12 mouse cellular contexts compared by ENCODE assay signal in the genomic region with DNA sequence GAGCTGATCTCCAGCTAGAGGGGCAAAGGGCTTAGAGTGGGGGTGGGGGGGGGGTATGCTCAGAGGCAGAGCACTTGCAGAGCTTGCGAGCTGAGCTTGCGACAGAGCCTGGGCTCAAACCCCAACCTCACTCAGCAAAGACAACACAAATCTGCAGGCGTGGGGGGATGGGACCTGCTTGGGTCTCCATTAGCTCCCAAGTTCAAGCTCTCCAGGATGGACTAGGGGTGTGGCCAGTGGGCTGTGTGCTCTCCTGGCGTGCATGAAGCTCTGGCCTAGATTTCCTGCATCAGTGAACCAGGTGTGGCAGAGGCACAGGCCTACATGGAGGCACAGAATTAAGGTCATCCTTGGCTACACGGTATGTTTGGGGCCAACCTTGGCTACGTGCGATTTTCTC. TPM values are rescaled to one million over a fixed set of nuclear protein-coding genes. Genes with fewer than 3 reads are reported as not detected.
DNase-seq lines count a peak whose midpoint lies in the region; ATAC-seq and TF ChIP-seq lines count a peak whose summit lies in the region.
"Had no signal": no experiment of that assay in that cellular context is flagged by ENCODE, and none has a peak within 500 bp of the region (broad histone marks: within the 10 kb centered on the region; RNA-seq: fewer than 3 reads in every experiment).

No protein-coding gene starts in this region.

- no peak for TF ChIP-seq POLR2A in lung, adult 2 months (IDR thresholded peaks at IDR 0.05; ENCODE audit: borderline replicate concordance, extremely low read depth, low read depth, low read length)

- intact Hi-C loops in left cerebral cortex, adult 2 months (cut with DNase I), result no loop called here

- peak overlapping the region; percentile 42 for H3K4me3 ChIP-seq in lung, adult 2 months (replicated peaks; ENCODE audit: extremely low read depth, low read depth, low read length)
- no peak overlapping the region for H3K4me3 ChIP-seq in intestine, embryonic 15.5 days (replicated peaks)
- no peak overlapping the region for H3K4me3 ChIP-seq in left cerebral cortex, adult 2 months
- H3K4me3 ChIP-seq: gastrocnemius, adult 2 months; limb, embryonic 15.5 days; neural tube, embryonic 12.5 days had no signal

- H3K27me3 ChIP-seq in intestine, embryonic 15.5 days (replicated peaks), result no peaks in the 10 kb centered on the region
- H3K27me3 ChIP-seq: limb, embryonic 15.5 days; neural tube, embryonic 12.5 days had no signal

- no peaks in the 10 kb centered on the region for H3K4me1 ChIP-seq in lung, adult 2 months (ENCODE audit: control insufficient read depth, insufficient read depth, low read length)
- H3K4me1 ChIP-seq in intestine, embryonic 15.5 days (replicated peaks), result no peaks in the 10 kb centered on the region

- H3K27ac ChIP-seq in intestine, embryonic 15.5 days, result no peak overlapping the region; the same call in 1 of the 2 replicates
- no peak overlapping the region for H3K27ac ChIP-seq in left cerebral cortex, adult 2 months
- H3K27ac ChIP-seq: gastrocnemius, adult 2 months; limb, embryonic 15.5 days; neural tube, embryonic 12.5 days had no signal

- TF ChIP-seq CTCF in lung, adult 2 months (IDR thresholded peaks at IDR 0.05; ENCODE audit: insufficient read depth, low read length), result no peak
- TF ChIP-seq CTCF in left cerebral cortex, adult 2 months (IDR thresholded peaks at IDR 0.05), result no peak

- no peak for DNase-seq in lung, adult 2 months
- no peak for DNase-seq in lung, postnatal 10 days
- peak; percentile 73 for DNase-seq in thymus, postnatal 4 days
- no peak for DNase-seq in left cerebral cortex, adult 2 months (ENCODE audit: extremely low spot score in 1 of 2, low spot score in 2 of 2)
- no peak for DNase-seq in adrenal gland, adult 2 months
- DNase-seq: gastrocnemius, adult 2 months had no signal

- 52% methylated on average over 7 of the region's 7 CpGs for WGBS in lung, adult 2 months
- WGBS in intestine, embryonic 15.5 days, result 46% methylated on average over 7 of the region's 7 CpGs

- H3K36me3 ChIP-seq in intestine, embryonic 15.5 days, result no peaks in the 10 kb centered on the region
- H3K36me3 ChIP-seq: limb, embryonic 15.5 days; neural tube, embryonic 12.5 days had no signal

- H3K4me2 ChIP-seq in intestine, embryonic 15.5 days (replicated peaks), result no peak overlapping the region
- H3K4me2 ChIP-seq: limb, embryonic 15.5 days; midbrain, embryonic 11.5 days; neural tube, embryonic 12.5 days had no signal

- no peaks in the 10 kb centered on the region for H3K9me3 ChIP-seq in intestine, embryonic 15.5 days
- H3K9me3 ChIP-seq: limb, embryonic 15.5 days; neural tube, embryonic 12.5 days had no signal

- H3K9ac ChIP-seq in intestine, embryonic 15.5 days, result no peak overlapping the region
- H3K9ac ChIP-seq: limb, embryonic 15.5 days; neural tube, embryonic 12.5 days had no signal

- ATAC-seq in intestine, embryonic 15.5 days, result 0 out of 2 replicates have a peak, but pooled peaks have one; percentile 52
- ATAC-seq in megakaryocyte, adult 5-6 weeks (ENCODE audit: poor library complexity, severe bottlenecking), result peak; percentile 33

RNA-seq across cellular contexts. Expression of a gene that starts 4.0 kb away (rescaled TPM):
- polyA plus RNA-seq in lung, adult 2 months (2012; rRNA removed), result 96.6 and 100 TPM in 2 replicates
- polyA plus RNA-seq in intestine, embryonic 15.5 days (2015; fragmentation: Nextera tagmentation; extraction: Ambion mirVana), result 3.4 and 4.4 TPM in 2 replicates
- 718 and 733 TPM in 2 replicates for total RNA-seq in megakaryocyte, adult 5-6 weeks (2015)
- total RNA-seq in megakaryocyte, adult 5-6 weeks (2017), result 291 and 312 TPM in 2 replicates
- 10 to 100 TPM; 25.7 to 28.3 TPM for total RNA-seq in left cerebral cortex, adult 2 months (2021)
- total RNA-seq in adrenal gland, adult 2 months (2021), result 1 to 10 TPM; 5.1 to 6.5 TPM
- polyA plus RNA-seq in adrenal gland, adult 2 months (2012; rRNA removed), result 16.3 and 18.0 TPM in 2 replicates

RNA-seq across cellular contexts. Expression of a gene that starts 28.2 kb away (rescaled TPM):
- polyA plus RNA-seq in lung, adult 2 months (2012; rRNA removed), result 59.9 and 72.5 TPM in 2 replicates
- 57.5 and 61.9 TPM in 2 replicates for polyA plus RNA-seq in intestine, embryonic 15.5 days (2015; fragmentation: Nextera tagmentation; extraction: Ambion mirVana)
- total RNA-seq in megakaryocyte, adult 5-6 weeks (2015), result 1.9 and 2.8 TPM in 2 replicates
- total RNA-seq in megakaryocyte, adult 5-6 weeks (2017), result 2.3 and 3.2 TPM in 2 replicates
- total RNA-seq in left cerebral cortex, adult 2 months (2021), result 10 to 100 TPM; 21.0 to 25.3 TPM
- total RNA-seq in adrenal gland, adult 2 months (2021), result 10 to 100 TPM; 10.1 to 19.8 TPM
- 20.1 and 21.1 TPM in 2 replicates for polyA plus RNA-seq in adrenal gland, adult 2 months (2012; rRNA removed)
- total RNA-seq: MEL had no signal

RNA-seq across cellular contexts. Expression of a gene that starts 55.9 kb away (rescaled TPM):
- polyA plus RNA-seq in lung, adult 2 months (2012; rRNA removed), result 115 and 118 TPM in 2 replicates
- 107 and 115 TPM in 2 replicates for polyA plus RNA-seq in intestine, embryonic 15.5 days (2015; fragmentation: Nextera tagmentation; extraction: Ambion mirVana)
- total RNA-seq in megakaryocyte, adult 5-6 weeks (2015), result 107 and 114 TPM in 2 replicates
- total RNA-seq in megakaryocyte, adult 5-6 weeks (2017), result 80.8 and 95.5 TPM in 2 replicates
- 100 to 1,000 TPM; 125 to 128 TPM for total RNA-seq in left cerebral cortex, adult 2 months (2021)
- 100 to 1,000 TPM; 657 to 936 TPM for total RNA-seq in adrenal gland, adult 2 months (2021)
- 305 and 399 TPM in 2 replicates for polyA plus RNA-seq in adrenal gland, adult 2 months (2012; rRNA removed)

RNA-seq across cellular contexts. Expression of a gene that starts 56.2 kb away (rescaled TPM):
- polyA plus RNA-seq in lung, adult 2 months (2012; rRNA removed), result 20.2 and 24.2 TPM in 2 replicates
- 40.2 and 43.8 TPM in 2 replicates for polyA plus RNA-seq in intestine, embryonic 15.5 days (2015; fragmentation: Nextera tagmentation; extraction: Ambion mirVana)
- 9.9 and 11.9 TPM in 2 replicates for total RNA-seq in megakaryocyte, adult 5-6 weeks (2015)
- 26.1 and 28.3 TPM in 2 replicates for total RNA-seq in megakaryocyte, adult 5-6 weeks (2017)
- total RNA-seq in left cerebral cortex, adult 2 months (2021), result 10 to 100 TPM; 41.8 to 47.3 TPM
- total RNA-seq in adrenal gland, adult 2 months (2021), result 10 to 100 TPM; 26.3 to 29.8 TPM
- polyA plus RNA-seq in adrenal gland, adult 2 months (2012; rRNA removed), result 12.7 and 16.2 TPM in 2 replicates

Comparison
In these comparisons a context has a peak if more than half of its experiments do, and no peak if none do; other contexts are left out.
1. RNA of a gene that starts 4.0 kb away (total RNA-seq): 291 to 733 TPM in megakaryocyte, adult 5-6 weeks; 25.7 to 28.3 TPM in left cerebral cortex, adult 2 months and 5.1 to 6.5 TPM in adrenal gland, adult 2 months; every median in the first group is over 4 times any median in the second.
2. RNA of a gene that starts 55.9 kb away (total RNA-seq): 657 to 936 TPM in adrenal gland, adult 2 months; 125 to 128 TPM in left cerebral cortex, adult 2 months and 80.8 to 114 TPM in megakaryocyte, adult 5-6 weeks; every median in the first group is over 4 times any median in the second.